Mouse (Mus musculus) kidney, embryonic 14.5 days (tissue): ENCODE measurements around the gene Ccr8. TPM values are rescaled to one million over a fixed set of nuclear protein-coding genes. Genes with fewer than 3 reads are reported as not detected.

Experiments used
- ATAC-seq: fragments of 200-750 bp; cut with Nextera tagmentation; 2 replicates; pipeline ENCODE4 v1.8.0; 2017; ENCODE audit warnings: moderate number of reproducible peaks, mild to moderate bottlenecking, moderate TSS enrichment, moderate library complexity; ENCODE audit not compliant: low FRiP score, low TSS enrichment
- H3K27ac ChIP-seq: fragments of 300-500 bp; sonication (generic); 2 replicates; pipeline ENCODE4 v1.5.1; 2014; ENCODE audit warnings: low read depth, mild to moderate bottlenecking, low read length, moderate library complexity, mixed read lengths
- H3K27me3 ChIP-seq: fragments of 300-500 bp; sonication (generic); 2 replicates; pipeline ENCODE4 v1.6.1; 2014; ENCODE audit warnings: mild to moderate bottlenecking, low read length; ENCODE audit not compliant: control insufficient read depth, insufficient read depth
- H3K36me3 ChIP-seq: fragments of 300-500 bp; sonication (generic); 2 replicates; pipeline ENCODE4 v1.6.1; 2014; ENCODE audit warnings: low read length, mixed read lengths; ENCODE audit not compliant: control insufficient read depth, insufficient read depth
- H3K4me1 ChIP-seq: fragments of 300-500 bp; sonication (generic); 2 replicates; pipeline ENCODE4 v1.6.1; 2014; ENCODE audit warnings: low read length, mixed read lengths; ENCODE audit not compliant: control insufficient read depth, insufficient read depth
- H3K4me2 ChIP-seq: fragments of 300-500 bp; sonication (generic); replicated peaks from 2 replicates; pipeline ENCODE4 v1.6.1; 2014; ENCODE audit warnings: low read depth, mild to moderate bottlenecking, low read length
- H3K4me3 ChIP-seq: fragments of 300-500 bp; sonication (generic); 2 replicates; pipeline ENCODE4 v1.5.1; 2014; ENCODE audit warnings: mild to moderate bottlenecking, low read length
- H3K9ac ChIP-seq: fragments of 300-500 bp; sonication (generic); 2 replicates; pipeline ENCODE4 v1.6.1; 2014; ENCODE audit warnings: low read depth, mild to moderate bottlenecking, low read length, moderate library complexity
- H3K9me3 ChIP-seq: fragments of 300-500 bp; sonication (generic); 2 replicates; pipeline ENCODE4 v1.6.1; 2016; ENCODE audit warnings: low read length; ENCODE audit not compliant: control insufficient read depth
- WGBS: fragments of 180-500 bp; shearing (Covaris S2); extraction: QIAGEN DNeasy Blood & Tissue Kit; methylation state at CpG from one replicate; pipeline ENCODE4 v1.1.7; 2014; 5-methylcytosine and 5-hydroxymethylcytosine counted together
- polyA plus RNA-seq: library from polyadenylated mRNA; unstranded; fragments of >200 nt; fragmentation: Nextera tagmentation; extraction: Ambion mirVana; gene quantifications from 2 replicates; pipeline ENCODE4 v1.2.1, GENCODE M21; 2014

The Ccr8 gene
- not detected in 2 replicates for polyA plus RNA-seq

- no peak within 1 kb of the TSS for H3K4me2 ChIP-seq
- no peak within 1 kb of the TSS for H3K27ac ChIP-seq
- no peak for ATAC-seq
- 0 out of 2 replicates have a peak, but pooled peaks cover 3% of the 10 kb centered on the region for H3K9me3 ChIP-seq
- no peaks in the 10 kb centered on the region for H3K4me1 ChIP-seq
- 73% methylated on average over 5 of the region's 5 CpGs for WGBS
- no peak within 1 kb of the TSS for H3K9ac ChIP-seq
- H3K27me3 ChIP-seq: no peaks in the 10 kb centered on the region
- no peak within 1 kb of the TSS for H3K4me3 ChIP-seq
- no peaks in the 10 kb centered on the region for H3K36me3 ChIP-seq
Observed at GRCm38 (mm10) chr9:120091696-120092238, at the start of gene Ccr8. TSS of gene Ccr8 (plus strand) at chr9:120092114.

GRCm38 (mm10) chr9:120043115-120043514 lies 48.8 kb upstream of the Ccr8 start:
- Histone ChIP-seq H3K27me3 (no peaks in the 10 kb centered on the region), H3K9ac (no peak overlapping the region), H3K36me3 (no peaks in the 10 kb centered on the region), H3K27ac (no peak overlapping the region), H3K4me1 (no peaks in the 10 kb centered on the region), H3K9me3 (no peaks in the 10 kb centered on the region), H3K4me2 (no peak overlapping the region), H3K4me3 (no peak overlapping the region)
- ATAC-seq: no peak
- 82% methylated on average over 7 of the region's 7 CpGs for WGBS

GRCm38 (mm10) chr9:120048495-120048894 lies 43.4 kb upstream of the Ccr8 start:
- H3K4me1 ChIP-seq: no peaks in the 10 kb centered on the region
- ATAC-seq: no peak
- H3K27me3 ChIP-seq: no peaks in the 10 kb centered on the region
- no peaks in the 10 kb centered on the region for H3K36me3 ChIP-seq
- no peak overlapping the region for H3K9ac ChIP-seq
- WGBS: 74% methylated on average over 6 of the region's 6 CpGs
- H3K27ac ChIP-seq: no peak overlapping the region
- H3K4me2 ChIP-seq: no peak overlapping the region
- H3K4me3 ChIP-seq: no peak overlapping the region
- no peaks in the 10 kb centered on the region for H3K9me3 ChIP-seq

- H3K9ac ChIP-seq: no peak overlapping the region
- H3K4me3 ChIP-seq: no peak overlapping the region
- no peak overlapping the region for H3K4me2 ChIP-seq
- no peak overlapping the region for H3K27ac ChIP-seq
- no peaks in the 10 kb centered on the region for H3K4me1 ChIP-seq
- H3K27me3 ChIP-seq: no peaks in the 10 kb centered on the region
- no peak for ATAC-seq
- 88% methylated on average over 3 of the region's 3 CpGs for WGBS
- no peaks in the 10 kb centered on the region for H3K9me3 ChIP-seq
- H3K36me3 ChIP-seq: no peaks in the 10 kb centered on the region
Observed at GRCm38 (mm10) chr9:120049407-120049806, 42.5 kb upstream of the Ccr8 start.

GRCm38 (mm10) chr9:120054545-120055277 lies 37.2 kb upstream of the Ccr8 start:
- Histone ChIP-seq H3K9ac (no peak overlapping the region), H3K4me2 (no peak overlapping the region), H3K36me3 (no peaks in the 10 kb centered on the region), H3K4me1 (no peaks in the 10 kb centered on the region), H3K27ac (no peak overlapping the region), H3K4me3 (no peak overlapping the region), H3K9me3 (no peaks in the 10 kb centered on the region), H3K27me3 (no peaks in the 10 kb centered on the region)
- ATAC-seq: no peak
- WGBS: 51% methylated on average over 8 of the region's 8 CpGs

- Histone ChIP-seq H3K4me2 (no peak overlapping the region), H3K27ac (no peak overlapping the region), H3K4me3 (no peak overlapping the region), H3K9me3 (no peaks in the 10 kb centered on the region), H3K4me1 (no peaks in the 10 kb centered on the region), H3K36me3 (no peaks in the 10 kb centered on the region), H3K9ac (no peak overlapping the region), H3K27me3 (no peaks in the 10 kb centered on the region)
- ATAC-seq: no peak
- 74% methylated on average over 9 of the region's 9 CpGs for WGBS
Observed at GRCm38 (mm10) chr9:120056201-120056600, 35.7 kb upstream of the Ccr8 start.

- no peaks in the 10 kb centered on the region for H3K9me3 ChIP-seq
- no peak overlapping the region for H3K4me3 ChIP-seq
- no peak overlapping the region for H3K27ac ChIP-seq
- no peak for ATAC-seq
- no peak overlapping the region for H3K4me2 ChIP-seq
- no peaks in the 10 kb centered on the region for H3K36me3 ChIP-seq
- H3K27me3 ChIP-seq: no peaks in the 10 kb centered on the region
- no peaks in the 10 kb centered on the region for H3K4me1 ChIP-seq
- H3K9ac ChIP-seq: no peak overlapping the region
- 71% methylated on average over 3 of the region's 3 CpGs for WGBS
Observed at GRCm38 (mm10) chr9:120058730-120059129, 33.2 kb upstream of the Ccr8 start.

GRCm38 (mm10) chr9:120064317-120064716 lies 27.6 kb upstream of the Ccr8 start:
- Histone ChIP-seq H3K4me1 (no peaks in the 10 kb centered on the region), H3K36me3 (no peaks in the 10 kb centered on the region), H3K27me3 (no peaks in the 10 kb centered on the region), H3K9me3 (no peaks in the 10 kb centered on the region), H3K9ac (no peak overlapping the region), H3K27ac (no peak overlapping the region), H3K4me2 (no peak overlapping the region), H3K4me3 (no peak overlapping the region)
- WGBS: 81% methylated on average over 4 of the region's 4 CpGs
- no peak for ATAC-seq

- Histone ChIP-seq H3K27me3 (no peaks in the 10 kb centered on the region), H3K36me3 (no peaks in the 10 kb centered on the region), H3K4me2 (no peak overlapping the region), H3K4me3 (no peak overlapping the region), H3K9ac (no peak overlapping the region), H3K9me3 (no peaks in the 10 kb centered on the region), H3K4me1 (no peaks in the 10 kb centered on the region), H3K27ac (no peak overlapping the region)
- no peak for ATAC-seq
- WGBS: 77% methylated on average over 2 of the region's 2 CpGs
Observed at GRCm38 (mm10) chr9:120067609-120068008, 24.3 kb upstream of the Ccr8 start.
